Mouse (Mus musculus): Measurements from ENCODE around the gene Rhbdd1.
A peak's percentile ranks its signal among the peaks of the same experiment; 100 is the strongest.

The Rhbdd1 gene

DNA sequence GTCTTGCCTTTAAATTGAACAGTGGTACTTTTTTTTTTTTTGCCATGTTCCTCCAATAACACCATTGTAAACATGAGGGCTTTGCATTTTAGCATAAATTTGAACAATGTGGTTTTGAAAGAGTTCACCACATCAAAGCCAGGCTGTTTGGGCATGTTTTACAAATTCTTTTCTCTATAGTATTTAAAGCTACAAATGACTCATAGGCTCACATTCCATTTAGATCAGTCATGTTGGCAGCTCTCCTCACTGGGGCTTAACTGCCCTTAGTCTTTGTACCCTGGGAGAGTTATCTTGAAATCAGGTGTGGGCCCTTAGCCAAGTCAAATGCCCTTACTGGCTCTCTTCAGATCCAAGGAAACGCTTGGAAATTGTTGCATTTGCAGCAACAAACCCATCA lies 112.8 kb downstream of the Rhbdd1 start:
- DNase-seq (ENCODE audit: low read depth, low spot score), result peak; percentile 99

DNA sequence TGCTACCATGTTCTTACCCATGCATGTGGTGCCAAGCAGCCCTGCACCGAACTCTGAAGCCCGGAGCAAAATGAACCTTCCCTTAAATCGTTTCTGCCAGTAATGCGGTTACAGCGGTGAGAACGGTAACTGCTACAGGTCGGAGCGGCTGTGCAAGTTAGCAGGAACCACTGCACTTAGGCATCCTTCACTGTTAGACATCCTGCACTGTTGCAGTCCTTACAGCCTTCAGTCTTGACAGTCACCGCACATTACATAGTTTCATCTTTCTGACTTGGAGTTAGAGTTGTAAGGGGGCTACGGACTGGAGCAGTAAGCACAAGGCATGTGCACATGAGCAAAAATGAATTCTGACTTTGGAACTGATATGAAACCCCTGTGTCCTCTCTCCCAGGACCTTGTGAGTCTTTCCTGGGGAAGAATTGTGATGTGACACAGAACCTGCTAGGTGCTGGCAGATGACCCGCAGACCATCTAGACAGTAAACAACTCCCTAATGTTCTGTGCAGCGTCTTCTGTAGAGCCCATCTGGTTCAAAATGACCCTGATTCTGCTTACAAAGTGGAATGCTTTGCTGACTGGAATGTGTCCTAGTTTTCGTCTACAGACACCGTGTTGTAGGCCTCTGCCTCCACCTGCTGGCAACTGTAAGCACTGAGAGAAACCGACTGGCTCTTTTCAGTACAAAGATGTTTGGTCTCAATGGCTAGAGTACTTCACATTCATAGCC lies 116.8 kb downstream of the Rhbdd1 start:
- peak; percentile 78 for DNase-seq (ENCODE audit: low read depth, low spot score)

DNA sequence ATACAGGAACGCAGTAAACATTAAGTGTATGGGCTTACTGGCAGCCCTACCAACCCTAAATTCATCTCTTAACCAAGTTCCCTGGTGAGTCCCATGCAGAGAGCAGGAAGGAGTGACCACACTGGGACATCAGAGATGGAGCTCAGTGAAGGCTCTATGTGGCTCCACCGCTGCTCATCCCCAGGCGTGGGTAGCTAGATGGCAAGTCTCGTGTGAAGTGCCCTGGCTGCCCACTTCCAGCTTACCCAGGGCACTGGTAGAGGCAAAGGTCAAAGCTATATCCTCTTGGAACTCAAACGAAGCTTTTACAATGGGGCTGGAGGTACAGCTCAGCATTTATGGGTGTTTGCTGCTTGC lies 117.4 kb downstream of the Rhbdd1 start:
- no peak for DNase-seq (ENCODE audit: low read depth, low spot score)

DNA sequence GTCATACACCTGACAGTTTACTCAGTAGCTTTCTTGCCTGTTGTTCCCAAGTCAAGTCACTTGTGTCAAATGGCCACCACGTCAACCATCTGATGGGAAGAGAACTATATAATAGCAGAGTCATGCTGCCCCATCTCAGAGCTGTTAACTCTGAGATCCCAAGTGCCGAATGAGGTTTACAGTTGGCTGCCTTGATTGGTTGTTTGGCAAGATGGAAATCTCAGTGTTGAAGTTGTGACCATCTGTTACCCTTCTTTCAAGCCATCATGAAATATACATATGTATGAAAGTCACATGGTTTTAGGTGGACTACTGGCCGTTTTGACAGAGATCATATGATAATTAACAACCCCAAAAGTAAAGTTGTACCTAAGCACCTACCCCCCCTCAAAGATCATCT lies 121.0 kb downstream of the Rhbdd1 start:
- no peak for DNase-seq (ENCODE audit: low read depth, low spot score)

DNA sequence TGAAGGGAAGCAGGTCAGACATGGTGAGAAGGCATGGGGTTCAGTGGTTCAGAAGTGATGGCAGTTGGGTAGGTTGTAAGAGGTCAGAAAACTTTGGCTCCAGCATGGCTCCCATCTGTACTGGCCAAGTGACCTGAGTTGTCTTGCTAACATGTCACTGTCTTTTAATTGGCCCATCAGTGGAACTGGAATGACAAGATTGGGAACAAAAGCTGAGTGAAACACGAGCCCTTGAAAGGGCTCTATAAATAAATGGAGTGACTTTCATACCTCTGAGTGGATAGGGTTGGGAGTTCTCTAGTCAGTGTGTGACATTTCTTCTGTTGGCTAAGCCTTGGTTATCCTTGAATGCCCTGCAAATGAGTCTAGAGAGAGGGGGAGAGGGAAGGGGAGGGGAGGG lies 123.9 kb downstream of the Rhbdd1 start:
- DNase-seq (ENCODE audit: low read depth, low spot score), result no peak

DNA sequence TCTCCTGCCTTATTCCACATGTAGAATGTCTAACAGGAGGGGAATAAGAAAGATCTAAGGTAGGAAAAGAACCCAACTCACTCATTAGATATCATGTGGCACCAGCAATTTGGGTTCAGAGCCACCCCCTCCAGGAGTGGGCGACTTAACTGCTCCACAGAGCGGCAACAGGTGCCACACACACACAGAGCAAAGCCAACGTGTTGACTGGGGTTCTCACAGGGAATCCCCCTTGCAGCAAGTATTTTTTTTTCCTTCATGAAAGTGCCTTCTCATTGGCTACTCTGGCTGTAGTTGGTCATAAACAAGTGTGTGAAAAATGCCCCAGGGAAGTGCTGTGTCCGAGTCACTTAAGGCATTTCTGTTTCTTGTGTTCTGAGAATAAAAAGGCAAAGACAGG lies 127.3 kb downstream of the Rhbdd1 start:
- DNase-seq (ENCODE audit: low read depth, low spot score), result no peak

DNA sequence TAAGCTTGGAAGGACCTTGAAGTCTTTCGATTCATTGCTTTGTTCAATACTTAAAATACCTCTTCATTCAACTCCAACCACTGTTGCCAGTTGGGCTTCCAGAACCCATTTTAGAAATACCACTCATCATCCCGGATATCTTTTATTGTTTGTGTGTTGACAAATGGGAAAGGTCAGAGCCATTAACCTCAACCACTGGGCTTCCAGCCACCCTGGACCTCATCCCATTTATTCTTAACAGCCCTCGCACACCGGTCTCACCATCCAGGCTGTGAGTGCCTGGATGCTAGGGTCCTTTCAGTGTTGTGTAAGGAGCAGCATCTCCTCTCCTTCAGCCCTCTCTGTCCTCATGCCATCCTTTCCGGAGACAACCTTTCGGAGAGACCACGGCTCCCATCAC lies 129.8 kb downstream of the Rhbdd1 start:
- no peak for DNase-seq (ENCODE audit: low read depth, low spot score)

DNA sequence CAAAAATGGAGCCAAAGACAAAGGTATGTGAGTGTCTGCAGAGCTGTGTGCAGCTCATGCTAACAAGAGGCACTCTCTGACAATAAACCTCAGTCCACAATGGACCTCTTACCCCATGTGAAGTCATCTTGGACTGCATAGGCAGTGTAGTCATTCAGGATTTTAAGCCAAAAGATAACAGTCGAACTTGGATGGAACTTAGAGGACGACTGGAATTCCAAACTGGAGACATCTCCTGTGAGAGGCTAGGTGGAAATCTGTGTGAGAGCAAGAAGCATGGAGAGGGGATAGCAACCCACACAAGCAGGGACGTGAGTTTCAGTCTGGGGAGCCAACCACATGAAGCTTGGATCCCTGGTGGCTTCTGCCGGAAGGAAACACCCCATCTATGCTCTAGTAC lies 133.6 kb downstream of the Rhbdd1 start:
- no peak for DNase-seq (ENCODE audit: low read depth, low spot score)

DNA sequence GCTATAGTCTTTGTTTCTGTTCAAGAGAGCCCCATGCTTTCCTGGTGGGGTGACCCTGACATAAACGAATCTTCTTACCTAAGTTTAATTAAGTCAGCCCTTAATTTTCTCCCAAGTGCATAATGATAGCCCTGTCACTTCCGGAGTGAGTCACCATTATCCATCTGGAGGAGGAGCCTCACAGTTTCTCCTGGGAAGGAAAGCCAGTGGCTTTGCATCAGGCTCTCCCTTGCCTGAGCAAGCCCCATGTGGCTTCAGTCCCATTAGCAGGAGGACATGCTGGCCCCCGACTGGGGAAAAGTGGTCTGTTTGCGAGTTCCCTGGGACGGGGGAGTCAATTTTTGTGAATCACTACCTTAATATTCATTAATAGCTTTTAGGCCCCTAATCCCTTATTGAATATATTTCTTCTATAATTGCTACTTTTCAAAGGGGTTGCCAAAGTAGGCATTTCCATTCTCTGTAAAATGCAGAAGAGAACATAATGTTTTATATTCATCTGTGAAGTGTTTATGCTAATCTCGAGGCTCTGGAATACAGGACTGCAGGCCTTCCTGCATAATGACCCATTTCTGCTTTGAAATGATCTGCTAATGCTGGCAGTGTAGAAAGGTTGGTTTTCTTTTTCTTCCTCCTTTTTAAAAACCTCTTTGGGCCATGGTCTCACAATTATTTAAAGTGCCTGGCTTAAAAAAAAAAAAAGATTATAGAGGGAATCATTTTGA lies 135.8 kb downstream of the Rhbdd1 start:
- no peak for DNase-seq (ENCODE audit: low read depth, low spot score)

DNA sequence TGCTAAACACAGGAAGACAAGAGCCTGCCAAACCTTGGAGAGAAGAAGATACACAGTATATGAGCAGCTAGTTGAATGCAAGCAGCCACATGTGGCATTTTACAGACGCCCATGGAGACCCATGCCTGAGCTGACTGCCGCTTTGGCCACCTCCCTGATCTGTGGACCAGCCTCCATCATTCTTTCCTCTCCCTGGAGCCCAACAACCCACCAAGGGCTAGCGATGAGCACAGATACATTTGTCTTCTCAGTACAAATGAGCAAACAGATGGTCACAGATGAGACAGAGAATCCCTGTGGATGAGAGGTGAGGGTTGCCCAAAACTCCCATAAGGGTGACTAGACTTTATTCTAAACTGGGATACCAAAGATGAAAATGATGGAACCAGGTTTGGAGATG lies 137.8 kb downstream of the Rhbdd1 start:
- no peak for DNase-seq (ENCODE audit: low read depth, low spot score)

DNA sequence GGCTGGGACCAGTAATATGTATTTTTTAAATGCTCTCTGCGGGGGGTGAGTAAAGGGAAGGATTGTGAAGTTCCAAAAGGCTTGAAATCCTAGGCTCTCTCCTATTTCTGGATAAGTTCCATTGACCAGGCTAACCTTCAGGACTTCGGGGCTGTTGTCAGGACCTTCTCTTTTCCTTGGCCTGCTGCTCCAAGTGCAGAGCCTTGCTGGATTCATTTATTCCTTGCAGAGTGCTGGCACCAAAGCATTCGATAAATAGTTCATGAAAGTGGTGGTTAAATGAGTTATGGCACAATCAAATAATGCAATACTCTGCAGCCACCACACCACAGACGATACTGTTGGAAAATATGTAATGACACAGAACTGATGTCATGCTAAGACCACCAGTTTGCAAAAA lies 143.1 kb downstream of the Rhbdd1 start:
- DNase-seq (ENCODE audit: low read depth, low spot score), result no peak

DNA sequence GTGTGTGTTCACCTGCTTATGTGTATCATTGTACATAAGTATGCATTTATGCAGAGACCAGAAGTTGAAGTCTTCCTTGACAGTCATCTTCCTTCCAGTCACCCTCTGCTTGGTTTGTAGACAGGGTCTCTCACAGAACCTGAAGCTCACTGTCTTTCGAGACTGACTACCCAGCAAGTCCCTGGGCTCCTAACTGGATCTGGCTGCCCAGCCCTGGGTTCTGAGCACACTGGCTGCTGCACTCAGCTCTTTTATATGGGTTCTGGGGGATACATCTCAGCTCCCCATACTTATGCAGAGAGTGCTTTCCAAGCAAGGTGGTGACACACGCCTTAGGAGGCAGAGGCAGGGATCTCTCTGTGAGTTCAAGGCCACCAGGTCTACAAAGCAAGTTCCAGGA lies 143.7 kb downstream of the Rhbdd1 start:
- no peak for DNase-seq (ENCODE audit: low read depth, low spot score)

DNA sequence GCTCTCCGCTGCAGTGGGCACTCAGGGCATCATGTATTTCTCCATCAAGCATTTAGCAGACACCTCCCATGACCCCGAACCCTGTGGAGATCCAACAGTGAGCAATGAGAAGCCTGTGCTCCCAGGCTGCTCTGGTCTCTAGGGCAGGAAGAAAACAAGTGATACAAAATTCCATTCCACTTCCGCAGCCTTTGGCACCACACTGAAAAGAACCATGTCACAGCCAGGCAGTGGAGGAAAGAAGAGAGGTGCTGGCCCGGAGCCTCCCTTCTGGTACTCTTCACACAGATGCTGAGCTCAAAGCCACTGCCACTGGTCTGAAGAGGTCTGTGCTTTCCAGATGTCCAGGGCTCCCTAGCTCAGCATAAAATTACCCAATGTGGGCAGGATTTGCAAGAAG lies 144.8 kb downstream of the Rhbdd1 start:
- DNase-seq (ENCODE audit: low read depth, low spot score), result no peak

DNA sequence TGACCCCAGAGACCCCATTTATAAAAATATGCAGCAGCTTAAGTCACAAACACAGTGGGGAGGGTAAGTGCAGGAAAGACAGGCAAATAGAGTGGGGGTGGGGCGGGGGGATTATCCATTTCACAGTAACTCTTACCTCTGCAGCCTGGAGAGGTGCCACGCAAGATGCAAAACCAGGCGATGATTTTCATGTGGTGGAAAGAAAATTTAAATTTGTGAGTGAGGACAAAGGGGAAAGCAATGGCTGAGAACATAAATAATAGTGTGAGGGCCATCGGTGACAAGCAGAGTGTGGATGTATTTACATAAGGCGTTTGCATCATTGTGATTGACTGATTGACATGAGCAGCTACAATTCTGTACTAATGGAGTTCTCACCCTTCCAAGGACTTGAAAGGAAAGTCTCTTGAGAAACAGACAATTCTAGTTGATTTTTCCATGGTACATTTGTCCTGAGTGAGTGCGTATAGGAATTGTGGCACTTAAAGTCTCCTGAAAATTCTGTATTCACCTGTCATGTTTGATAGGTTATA lies 149.1 kb downstream of the Rhbdd1 start:
- DNase-seq (ENCODE audit: low read depth, low spot score), result no peak

DNA sequence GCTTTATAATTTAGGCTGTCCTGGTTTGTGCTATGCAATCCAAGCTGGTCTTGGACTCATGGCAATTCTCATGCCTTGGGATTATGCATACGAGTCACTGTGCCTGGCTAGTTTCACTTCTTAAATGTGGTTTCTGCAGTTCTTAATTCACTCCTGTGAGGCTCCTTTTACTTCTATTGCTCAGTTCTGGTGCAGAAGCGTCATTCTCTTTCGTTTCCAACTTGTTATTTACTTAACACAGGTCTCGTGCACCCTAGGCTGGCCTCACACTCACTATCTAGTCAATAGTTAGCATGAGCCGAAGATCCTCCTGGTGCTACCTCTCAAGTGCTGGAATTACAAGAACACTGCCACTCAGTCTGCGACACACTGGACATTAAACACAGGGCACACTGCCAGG lies 152.6 kb downstream of the Rhbdd1 start:
- DNase-seq (ENCODE audit: low read depth, low spot score), result no peak

DNA sequence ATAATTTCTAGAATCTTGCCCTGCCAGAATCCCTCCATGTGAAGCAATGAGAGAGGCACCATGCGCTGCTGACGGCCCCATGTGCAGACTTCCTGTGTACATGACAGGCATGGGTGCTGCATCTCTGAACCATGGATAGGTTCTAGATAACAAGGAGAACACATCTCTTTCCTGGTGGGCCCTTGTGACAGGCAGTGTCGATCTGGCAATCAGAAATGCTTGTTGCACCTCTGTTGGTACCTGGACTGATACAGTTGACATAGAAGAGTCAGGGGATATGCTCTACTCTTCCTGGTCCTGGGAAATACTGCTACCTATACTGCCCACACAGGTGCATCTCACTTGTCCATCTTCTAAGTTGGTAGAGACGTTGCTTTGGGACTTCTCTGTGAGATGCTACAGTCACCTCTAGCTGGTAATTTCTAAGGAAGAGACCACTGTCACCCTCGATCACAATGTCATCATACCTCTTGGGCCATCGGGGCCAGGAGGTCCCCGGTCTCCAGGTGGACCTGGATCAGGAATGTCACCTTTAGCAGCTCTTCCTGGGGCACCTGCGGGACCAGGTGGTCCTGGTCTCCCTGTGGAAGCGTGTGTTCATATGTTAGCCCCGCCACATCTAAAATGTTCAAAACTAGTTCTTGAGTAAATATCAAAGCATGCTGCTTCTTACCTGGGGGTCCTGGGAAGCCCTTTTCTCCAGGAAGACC lies 154.4 kb downstream of the Rhbdd1 start:
- no peak for DNase-seq (ENCODE audit: low read depth, low spot score)

DNA sequence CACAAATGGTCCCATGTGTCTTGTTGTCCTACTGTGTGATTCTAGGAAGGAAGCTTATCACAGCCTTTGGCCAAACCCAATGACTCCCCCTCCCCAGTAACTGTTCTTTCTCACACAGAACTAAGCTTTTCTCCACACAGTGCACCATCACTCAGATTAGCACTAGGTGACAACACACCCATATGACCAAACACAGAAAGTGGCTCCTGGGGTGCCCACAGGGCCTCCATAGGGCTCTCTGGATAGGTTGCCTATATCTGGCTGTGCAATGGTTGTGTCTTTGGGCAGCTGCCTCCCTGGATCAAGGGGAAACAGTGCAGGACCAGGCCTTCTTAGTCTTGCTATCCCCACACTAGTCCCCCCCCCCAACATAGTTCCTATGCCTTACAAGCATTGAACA lies 157.2 kb downstream of the Rhbdd1 start:
- DNase-seq (ENCODE audit: low read depth, low spot score), result no peak

DNA sequence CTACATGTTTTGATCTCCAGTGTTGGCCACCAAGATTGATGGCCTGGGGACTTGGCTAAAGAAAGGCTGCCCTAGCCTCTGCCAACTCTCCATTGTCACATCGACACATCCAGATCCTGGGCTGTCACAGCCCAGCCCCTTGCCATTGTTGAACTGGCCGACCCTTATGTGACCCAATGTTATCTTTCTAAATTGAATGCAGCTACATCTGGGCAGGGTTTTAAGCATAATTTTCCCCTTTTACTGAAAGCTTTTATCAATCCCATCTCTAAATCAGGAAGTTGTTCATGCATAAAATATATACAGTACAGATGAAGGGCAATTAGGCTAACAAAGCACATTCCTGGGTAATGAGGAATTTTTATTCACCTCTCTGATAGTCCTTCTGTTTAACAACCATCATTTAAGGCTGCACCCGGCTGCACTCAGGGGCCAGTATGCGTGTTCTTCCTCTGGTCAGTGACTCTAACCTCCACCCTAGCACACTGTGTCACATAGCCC lies 158.3 kb downstream of the Rhbdd1 start:
- no peak for DNase-seq (ENCODE audit: low read depth, low spot score)

DNA sequence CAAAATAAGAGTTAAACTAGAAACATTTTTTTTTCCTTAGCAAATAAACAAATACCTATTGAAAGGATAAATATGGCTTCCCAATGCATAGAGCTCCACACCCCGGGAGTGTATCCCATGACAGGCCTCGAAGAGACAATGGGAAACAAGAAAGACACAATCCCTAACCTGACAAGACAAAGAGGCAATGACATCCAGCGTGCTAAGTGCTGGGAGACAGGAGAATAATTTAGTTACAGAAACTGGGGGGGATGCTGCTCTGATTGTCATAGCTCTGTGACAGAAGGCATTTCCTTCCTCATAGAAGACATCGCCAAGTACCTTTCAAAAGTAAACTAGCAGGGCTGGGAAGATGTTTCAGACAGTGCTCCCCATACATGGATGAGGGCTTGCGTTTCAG lies 159.0 kb downstream of the Rhbdd1 start:
- no peak for DNase-seq (ENCODE audit: low read depth, low spot score)

DNA sequence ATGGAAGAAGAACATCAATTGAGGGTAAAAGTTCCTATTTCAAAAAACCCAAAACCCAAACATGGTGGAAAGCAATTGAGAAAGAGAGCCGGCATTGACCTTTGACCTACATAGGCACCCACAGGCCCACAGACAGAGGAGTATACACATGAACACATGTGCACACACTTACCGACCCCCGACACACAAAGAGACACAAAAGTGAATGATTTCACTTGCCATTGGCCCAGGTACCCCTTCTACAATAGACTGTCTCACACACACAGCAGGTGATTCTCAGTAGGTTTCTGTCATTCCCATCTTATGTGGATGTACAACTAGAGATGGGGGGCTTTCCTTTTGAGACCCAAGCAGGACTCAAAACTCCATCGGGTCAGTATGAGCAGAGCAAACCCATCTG lies 159.6 kb downstream of the Rhbdd1 start:
- no peak for DNase-seq (ENCODE audit: low read depth, low spot score)

DNA sequence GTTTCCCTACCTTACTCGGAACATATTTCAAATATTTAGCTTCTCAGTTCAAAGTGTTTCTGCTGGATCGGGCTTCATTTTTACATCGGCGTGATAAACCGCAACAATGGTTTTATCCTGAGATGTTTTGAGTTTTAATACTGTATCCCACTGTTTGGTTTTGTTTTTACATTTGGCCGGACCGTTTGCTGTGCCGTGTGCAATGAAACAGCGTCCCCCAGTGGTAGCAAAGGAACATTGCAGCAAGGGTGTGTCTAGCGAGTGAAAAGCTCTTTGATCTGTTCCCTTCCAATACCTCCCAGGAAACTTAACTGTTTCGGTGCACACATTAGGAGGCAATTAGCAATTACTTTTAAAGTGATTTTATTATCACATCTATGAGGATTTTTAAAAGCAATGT lies 160.0 kb downstream of the Rhbdd1 start:
- peak; percentile 13 for DNase-seq (ENCODE audit: low read depth, low spot score)

DNA sequence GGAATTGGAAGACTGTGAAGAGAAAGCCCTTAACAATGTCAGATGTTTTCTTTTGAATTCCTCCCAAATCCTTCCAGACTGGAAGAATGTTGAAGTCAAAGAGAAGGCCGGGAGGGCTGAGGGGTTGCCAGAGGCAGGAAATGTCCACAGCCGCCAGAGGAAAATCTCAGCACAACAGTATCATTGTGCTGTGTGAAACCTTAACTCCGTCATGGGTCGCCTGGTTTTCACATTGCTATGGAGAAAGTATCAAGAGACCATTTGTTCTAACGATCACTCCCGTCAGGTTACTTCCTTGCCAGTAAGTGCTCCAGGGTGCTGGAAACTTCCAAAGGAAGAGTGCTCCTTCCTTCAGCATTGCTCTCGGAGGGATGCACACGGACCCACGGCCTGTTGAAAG lies 160.5 kb downstream of the Rhbdd1 start:
- DNase-seq (ENCODE audit: low read depth, low spot score), result no peak
